In the genomic region with DNA sequence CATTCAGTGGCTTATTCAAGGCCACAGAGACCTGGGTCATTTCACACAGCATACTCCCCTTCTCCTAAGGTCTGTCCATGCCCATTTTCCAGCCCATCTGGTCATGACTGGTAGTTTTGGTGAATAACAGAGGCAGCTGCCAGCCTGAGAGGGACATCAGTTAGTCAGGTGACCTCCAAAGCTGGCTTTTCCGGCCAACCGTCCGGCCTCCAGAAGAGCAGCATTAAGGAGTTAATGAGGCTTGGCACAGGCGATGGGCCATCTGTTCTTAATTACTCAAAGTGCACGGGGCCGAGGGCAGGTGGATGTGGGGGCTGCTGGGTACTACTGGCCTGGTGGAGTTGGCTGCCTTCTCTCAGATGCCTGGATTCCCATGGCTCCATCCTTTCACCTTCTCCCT, we compare ENCODE assay signal across 14 mouse cellular contexts.
DNase-seq lines count a peak whose midpoint lies in the region; ATAC-seq lines count a peak whose summit lies in the region.
"Had no signal": no experiment of that assay in that cellular context is flagged by ENCODE, and none has a peak within 500 bp of the region (broad histone marks: within the 10 kb centered on the region; RNA-seq: fewer than 3 reads in every experiment).

No protein-coding gene starts in this region.

- H3K27ac ChIP-seq in kidney, embryonic 16.5 days (ENCODE audit: low read length), result no peak overlapping the region
- no peak overlapping the region for H3K27ac ChIP-seq in limb, embryonic 12.5 days
- no peak overlapping the region for H3K27ac ChIP-seq in heart, embryonic 12.5 days (ENCODE audit: poor library complexity, severe bottlenecking)
- H3K27ac ChIP-seq: embryonic facial prominence, embryonic 12.5 days; heart, embryonic 13.5 days; intestine, embryonic 15.5 days; left cerebral cortex, adult 2 months; midbrain, embryonic 10.5 days had no signal

- H3K9ac ChIP-seq in kidney, embryonic 16.5 days (replicated peaks; ENCODE audit: low read length), result no peak overlapping the region
- no peak overlapping the region for H3K9ac ChIP-seq in limb, embryonic 12.5 days (replicated peaks)
- H3K9ac ChIP-seq in heart, embryonic 12.5 days, result no peak overlapping the region
- H3K9ac ChIP-seq: embryonic facial prominence, embryonic 12.5 days; heart, embryonic 13.5 days; intestine, embryonic 15.5 days had no signal

- H3K27me3 ChIP-seq in kidney, embryonic 16.5 days (ENCODE audit: insufficient read depth, low read length), result no peaks in the 10 kb centered on the region
- no peaks in the 10 kb centered on the region for H3K27me3 ChIP-seq in limb, embryonic 12.5 days
- no peaks in the 10 kb centered on the region for H3K27me3 ChIP-seq in heart, embryonic 12.5 days (replicated peaks)
- H3K27me3 ChIP-seq: CH12.LX; embryonic facial prominence, embryonic 12.5 days; heart, embryonic 13.5 days; intestine, embryonic 15.5 days had no signal

- H3K4me1 ChIP-seq in kidney, embryonic 16.5 days (ENCODE audit: insufficient read depth, low read length), result peaks cover 5% of the 10 kb centered on the region; the same call in 1 of the 2 replicates
- H3K4me1 ChIP-seq in limb, embryonic 12.5 days (replicated peaks), result peaks cover 6% of the 10 kb centered on the region
- no peaks in the 10 kb centered on the region for H3K4me1 ChIP-seq in heart, embryonic 12.5 days (replicated peaks)
- H3K4me1 ChIP-seq: embryonic facial prominence, embryonic 12.5 days; heart, embryonic 13.5 days; intestine, embryonic 15.5 days; midbrain, embryonic 10.5 days had no signal

- H3K36me3 ChIP-seq in kidney, embryonic 16.5 days (ENCODE audit: insufficient read depth, low read length), result no peaks in the 10 kb centered on the region
- H3K36me3 ChIP-seq in limb, embryonic 12.5 days, result no peaks in the 10 kb centered on the region
- H3K36me3 ChIP-seq in heart, embryonic 12.5 days, result no peaks in the 10 kb centered on the region
- H3K36me3 ChIP-seq: embryonic facial prominence, embryonic 12.5 days; heart, embryonic 13.5 days; intestine, embryonic 15.5 days; midbrain, embryonic 10.5 days had no signal

- no peak overlapping the region for H3K4me3 ChIP-seq in kidney, embryonic 16.5 days (ENCODE audit: low read length)
- H3K4me3 ChIP-seq in limb, embryonic 12.5 days (replicated peaks), result no peak overlapping the region
- H3K4me3 ChIP-seq in heart, embryonic 12.5 days, result no peak overlapping the region
- H3K4me3 ChIP-seq: embryonic facial prominence, embryonic 12.5 days; heart, embryonic 13.5 days; intestine, embryonic 15.5 days; left cerebral cortex, adult 2 months; midbrain, embryonic 10.5 days had no signal

- WGBS in kidney, embryonic 16.5 days, result 21% methylated on average over 6 of the region's 6 CpGs
- 17% methylated on average over 6 of the region's 6 CpGs for WGBS in limb, embryonic 12.5 days
- 76% methylated on average over 6 of the region's 6 CpGs for WGBS in heart, embryonic 12.5 days

- DNase-seq in kidney, adult 18-20 months, result no peak
- DNase-seq in brain, adult 2 months (ENCODE audit: low read depth, low spot score), result peak; percentile 42
- DNase-seq in cerebellum, postnatal 4 days (ENCODE audit: low spot score in 2 of 2), result peak; percentile 22 to 71
- no peak for DNase-seq in ovary, postnatal 36 days (ENCODE audit: low spot score)
- DNase-seq in thymus, adult 18-20 months, result no peak

- no peaks in the 10 kb centered on the region for H3K9me3 ChIP-seq in kidney, embryonic 16.5 days (ENCODE audit: low read length)
- no peaks in the 10 kb centered on the region for H3K9me3 ChIP-seq in limb, embryonic 12.5 days
- H3K9me3 ChIP-seq in heart, embryonic 12.5 days (replicated peaks), result no peaks in the 10 kb centered on the region
- H3K9me3 ChIP-seq: embryonic facial prominence, embryonic 12.5 days; heart, embryonic 13.5 days; intestine, embryonic 15.5 days; midbrain, embryonic 10.5 days had no signal

- no peak overlapping the region for H3K4me2 ChIP-seq in kidney, embryonic 16.5 days (replicated peaks; ENCODE audit: low read depth, low read length)
- no peak overlapping the region for H3K4me2 ChIP-seq in limb, embryonic 12.5 days
- no peak overlapping the region for H3K4me2 ChIP-seq in heart, embryonic 12.5 days
- H3K4me2 ChIP-seq: embryonic facial prominence, embryonic 12.5 days; heart, embryonic 13.5 days; intestine, embryonic 15.5 days had no signal

- peak; percentile 88; the same call in 1 of the 2 replicates for ATAC-seq in kidney, embryonic 16.5 days (ENCODE audit: low FRiP score, low TSS enrichment)
- ATAC-seq in limb, embryonic 12.5 days (ENCODE audit: insufficient number of reproducible peaks, insufficient read depth, low FRiP score, low TSS enrichment, low read depth), result peak; percentile 63; the same call in 1 of the 2 replicates
- no peak for ATAC-seq in heart, embryonic 12.5 days (ENCODE audit: insufficient number of reproducible peaks, low FRiP score)
- ATAC-seq: intestine, embryonic 15.5 days had no signal

Comparison
In these comparisons a context has a peak if more than half of its experiments do, and no peak if none do; other contexts are left out.
1. DNase-seq: peak in brain, adult 2 months (single experiment) and cerebellum, postnatal 4 days (2 of 2); none in kidney, adult 18-20 months (single experiment), ovary, postnatal 36 days (single experiment) and thymus, adult 18-20 months (0 of 2).